Mouse (Mus musculus) fat pad, adult 2 months (tissue): Measurements from ENCODE around the gene Nek9.

Experiments used
- DNase-seq: peaks from one replicate; pipeline ENCODE4 v3.0.0-alpha.2; 2011; ENCODE audit warnings: low read depth, low spot score; ENCODE audit errors: extremely low read depth

Gene Nek9

DNA sequence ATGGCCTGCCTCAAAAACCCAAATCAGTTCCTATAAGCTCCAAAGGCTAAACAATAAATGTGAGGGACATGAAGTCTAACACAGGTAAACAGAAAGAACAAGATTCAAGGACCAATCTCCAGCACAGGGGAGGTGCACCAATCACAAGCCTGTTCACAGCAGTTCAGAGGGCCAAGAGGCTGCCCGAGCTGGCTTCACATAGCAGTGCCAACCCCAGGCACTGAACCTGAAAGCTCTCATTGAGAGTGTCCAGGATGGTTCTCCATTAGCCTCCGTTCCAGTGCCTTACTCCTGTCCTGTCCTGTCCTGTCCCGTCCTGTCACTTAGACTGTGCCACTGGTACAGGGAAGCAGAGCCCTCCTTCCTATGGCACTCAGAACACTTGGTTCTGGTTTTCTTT, 8.0 kb upstream of the Nek9 start:
- no peak for DNase-seq

DNA sequence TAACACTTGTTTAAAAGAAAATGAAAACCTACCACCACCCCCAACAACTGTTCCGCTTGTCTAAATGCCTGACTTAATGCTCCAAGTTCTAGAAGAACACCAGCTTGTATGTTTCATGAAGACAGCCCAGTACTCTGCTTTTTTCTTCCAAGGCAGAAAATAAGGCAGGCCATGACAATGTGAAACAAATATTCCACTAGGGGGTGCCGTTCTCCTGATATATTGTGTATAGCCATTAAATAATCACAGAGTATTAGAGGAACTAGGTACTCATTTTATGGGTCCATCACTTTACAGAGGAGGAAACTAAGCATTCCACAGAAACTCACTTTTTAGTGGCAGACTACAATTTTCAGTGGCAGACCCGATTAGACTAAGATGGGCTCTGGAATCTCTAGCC, 7.2 kb upstream of the Nek9 start:
- DNase-seq, result no peak

DNA sequence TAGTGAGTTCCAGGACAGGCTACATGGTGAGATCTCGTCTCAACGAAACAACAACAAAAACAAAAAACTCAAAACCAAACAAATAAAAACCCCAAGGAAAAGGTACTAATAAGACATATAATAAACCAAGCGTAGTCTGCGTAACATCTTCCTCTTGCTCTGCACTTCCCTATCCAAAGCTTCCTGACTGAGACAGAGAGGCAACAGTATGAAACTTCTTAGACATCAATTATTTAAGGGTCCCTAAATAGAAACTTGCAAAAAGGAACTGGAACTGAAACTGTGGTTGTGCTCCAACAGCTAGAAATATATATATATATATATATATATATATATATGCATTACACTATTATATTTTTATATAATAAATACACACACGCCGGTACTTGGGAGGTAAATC, 6.4 kb upstream of the Nek9 start:
- DNase-seq, result no peak

DNA sequence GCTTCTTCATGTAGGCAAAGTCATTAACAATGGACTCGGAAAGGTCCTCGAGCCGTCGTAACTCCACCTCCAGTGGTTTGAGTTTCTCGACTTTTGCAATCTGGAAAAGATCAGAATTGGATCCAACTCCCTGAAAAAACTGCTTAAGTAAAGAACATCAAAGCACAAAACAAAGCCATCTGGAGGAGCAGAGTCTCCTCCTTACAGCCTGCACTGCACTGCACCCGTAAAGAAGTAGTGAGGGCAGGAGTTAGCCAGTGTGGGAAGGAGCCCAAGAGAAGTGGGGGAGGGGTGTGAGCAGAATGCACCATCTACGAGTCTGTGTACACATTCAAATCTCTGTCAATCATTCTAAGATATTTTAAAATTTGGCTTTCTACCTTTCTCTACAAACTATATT, 5.1 kb upstream of the Nek9 start:
- DNase-seq, result no peak

DNA sequence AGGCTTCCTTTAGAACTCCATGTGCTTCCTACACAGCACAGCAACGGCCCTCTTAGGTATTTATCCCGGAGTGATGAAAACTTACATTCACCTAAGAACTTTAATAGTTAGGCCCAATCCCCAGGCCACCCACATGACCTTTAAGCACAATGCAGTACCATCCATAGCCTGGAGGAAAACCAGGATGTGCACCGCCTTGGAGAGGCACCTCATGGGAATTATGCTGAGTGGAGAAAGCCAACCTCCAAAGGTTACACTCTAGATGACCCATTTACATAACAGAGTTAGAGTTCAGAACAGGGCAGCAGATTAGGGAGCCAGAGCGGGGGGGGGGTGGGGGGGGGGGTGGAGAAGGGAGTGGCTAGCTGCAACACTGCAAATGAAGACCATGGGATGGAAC, 3.1 kb upstream of the Nek9 start:
- DNase-seq, result no peak

DNA sequence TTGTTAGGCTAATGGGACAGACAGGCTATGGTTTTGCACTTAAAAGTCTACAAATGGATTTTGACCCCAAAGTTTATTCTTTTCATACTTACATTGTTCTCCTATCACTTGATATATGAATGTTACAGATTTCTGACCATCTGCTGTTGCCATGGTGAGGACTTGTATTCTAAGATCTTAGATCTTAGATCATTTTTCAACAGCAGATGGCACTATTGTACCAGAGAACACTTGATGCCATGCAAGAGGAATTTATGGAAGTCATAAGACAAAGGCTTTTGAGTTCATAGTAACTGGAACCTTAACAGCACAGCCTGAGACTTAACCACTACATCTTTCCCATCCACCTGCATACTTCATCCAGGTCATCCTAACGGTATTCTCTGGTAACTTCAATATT, 2.0 kb upstream of the Nek9 start:
- peak; percentile 25 for DNase-seq

DNA sequence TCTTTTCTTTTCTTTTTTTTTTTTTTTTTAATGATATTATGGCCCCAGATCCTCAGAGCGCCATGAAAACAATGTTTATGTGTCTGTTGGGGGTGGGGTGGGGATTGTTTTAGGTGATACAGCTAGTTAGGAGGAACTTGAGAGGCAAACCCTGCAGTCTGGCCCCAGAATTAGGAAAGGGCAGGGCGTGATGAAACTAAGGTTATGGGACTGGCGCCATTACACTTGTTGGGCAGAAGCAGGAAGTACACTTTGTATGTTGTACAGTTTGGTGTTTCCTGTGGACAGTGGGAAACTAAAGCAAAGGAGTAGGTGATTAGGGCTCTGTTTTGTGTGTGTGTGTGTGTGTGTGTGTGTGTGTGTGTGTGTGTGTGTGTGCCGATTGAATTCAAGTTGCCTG, 785 bp upstream of the Nek9 start:
- no peak for DNase-seq

DNA sequence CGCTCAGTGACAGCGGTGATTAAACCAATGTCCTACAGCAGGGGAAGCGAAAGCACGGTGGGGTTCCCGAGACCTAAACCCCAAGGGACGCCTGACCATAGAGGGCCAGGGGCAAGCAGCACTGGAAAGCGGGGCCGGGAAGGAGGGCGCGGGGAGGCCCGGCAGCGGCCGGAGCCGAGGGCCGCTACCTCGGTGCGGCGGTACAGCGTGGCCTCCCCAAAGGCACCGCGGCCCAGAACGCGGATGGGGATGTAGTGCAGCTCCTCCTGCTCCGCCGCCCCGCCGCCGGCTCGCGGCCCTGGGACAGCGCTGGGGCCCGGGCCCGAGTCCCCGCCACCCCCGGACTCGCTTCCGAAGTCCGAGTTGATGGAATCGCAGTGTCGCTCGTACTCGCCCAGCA, 347 bp downstream of the Nek9 start:
- DNase-seq, result no peak

DNA sequence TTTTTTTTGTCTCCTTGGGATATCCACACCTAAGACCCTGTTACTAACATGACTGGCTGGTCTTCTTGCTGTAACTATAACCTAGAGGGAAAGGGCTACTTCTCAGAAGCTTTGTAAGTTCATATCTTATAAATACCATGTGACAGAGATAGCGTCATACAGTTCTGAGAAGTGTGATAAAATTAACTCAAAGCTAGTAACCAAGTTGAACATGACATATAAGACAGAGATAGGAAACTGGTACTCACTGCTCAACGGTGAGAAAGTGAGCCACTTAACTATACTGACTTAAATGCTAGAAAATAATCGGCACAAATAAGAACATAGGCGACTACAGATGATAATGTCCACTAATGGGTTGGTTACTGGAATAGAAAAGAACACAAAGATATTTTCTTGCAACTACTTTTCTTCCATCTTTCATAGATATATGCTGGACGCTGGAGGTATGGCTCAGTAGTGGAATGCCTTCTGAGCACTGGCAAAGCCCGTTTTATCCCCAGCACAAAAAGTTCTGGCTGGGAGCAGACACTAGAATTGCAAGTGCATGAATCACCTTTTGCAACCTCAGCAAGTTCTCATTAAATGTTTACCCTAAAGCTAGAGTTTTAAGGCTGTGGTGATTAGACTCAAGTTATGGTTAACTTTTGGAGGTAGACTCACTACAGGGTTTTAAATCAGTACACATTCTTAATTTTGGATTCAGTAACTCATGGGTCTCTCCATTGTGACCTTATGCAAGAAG, 1.4 kb downstream of the Nek9 start:
- DNase-seq, result no peak

DNA sequence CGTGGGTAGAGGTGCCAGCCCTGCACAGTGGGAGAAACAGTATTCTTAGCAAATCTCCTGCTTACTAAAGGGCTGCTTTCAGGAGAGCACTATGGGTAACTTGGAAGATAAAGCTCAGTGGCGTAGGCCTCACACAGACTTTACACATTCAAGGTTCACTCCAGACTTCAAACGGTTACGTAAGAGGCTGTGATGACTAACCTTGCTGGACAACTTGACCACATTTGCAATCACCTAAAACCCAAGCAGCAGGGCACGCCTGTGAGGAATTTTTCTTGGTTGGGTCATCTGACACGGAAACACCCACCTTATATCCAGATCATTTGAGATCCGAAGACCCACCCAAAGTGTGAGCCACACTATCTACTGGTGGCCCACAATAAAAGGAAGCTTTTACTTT, 9.0 kb downstream of the Nek9 start:
- DNase-seq, result no peak

DNA sequence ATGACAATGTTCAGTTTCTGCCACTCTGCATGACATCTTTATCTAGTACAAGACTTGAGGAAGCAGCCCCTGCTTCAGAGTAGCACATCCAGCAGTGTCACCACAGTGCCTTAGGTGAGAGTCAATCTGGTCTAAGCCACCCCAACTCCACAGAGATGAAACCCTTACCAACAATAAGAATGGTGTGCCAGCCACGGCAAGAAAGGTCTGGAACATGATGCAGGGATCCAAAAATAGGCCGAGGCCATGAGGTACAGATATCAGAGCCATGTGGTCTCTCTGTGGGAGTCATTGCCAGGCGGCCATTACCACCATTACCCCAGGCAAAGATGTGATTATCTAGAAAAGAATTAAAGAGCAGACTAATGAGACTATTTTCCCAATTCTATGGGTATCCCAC, 30.5 kb downstream of the Nek9 start:
- DNase-seq, result no peak

DNA sequence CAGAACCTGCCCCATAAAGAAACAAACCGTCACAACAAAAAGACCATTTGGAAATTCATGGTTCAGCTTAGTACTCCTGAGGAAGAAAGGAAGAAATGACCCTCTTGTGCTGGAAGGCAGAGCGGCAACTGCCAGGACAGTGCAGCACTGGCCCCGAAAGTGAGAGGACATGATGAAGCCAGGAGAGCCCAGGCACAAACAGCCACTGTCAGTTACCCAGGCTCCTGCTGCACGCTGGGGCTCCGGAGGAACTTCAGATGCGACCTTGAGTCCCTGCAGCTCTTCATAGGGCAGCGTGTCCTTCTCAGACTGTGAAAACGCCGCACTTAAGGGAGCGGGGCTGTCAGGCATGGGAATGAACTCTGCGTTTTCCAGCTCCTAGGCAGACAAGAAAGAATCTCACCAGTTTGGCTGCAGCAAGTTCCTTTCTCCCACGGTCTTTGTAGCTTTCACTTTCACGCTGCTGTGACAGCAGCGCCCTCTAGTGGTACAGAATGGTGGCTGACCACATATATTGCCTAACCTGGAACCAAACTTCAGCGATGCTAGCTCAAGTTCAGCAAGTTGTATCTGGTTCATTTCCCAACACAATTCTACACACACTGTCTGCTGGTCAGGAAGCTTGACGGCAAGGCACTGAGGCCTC, 33.8 kb downstream of the Nek9 start:
- DNase-seq, result no peak

DNA sequence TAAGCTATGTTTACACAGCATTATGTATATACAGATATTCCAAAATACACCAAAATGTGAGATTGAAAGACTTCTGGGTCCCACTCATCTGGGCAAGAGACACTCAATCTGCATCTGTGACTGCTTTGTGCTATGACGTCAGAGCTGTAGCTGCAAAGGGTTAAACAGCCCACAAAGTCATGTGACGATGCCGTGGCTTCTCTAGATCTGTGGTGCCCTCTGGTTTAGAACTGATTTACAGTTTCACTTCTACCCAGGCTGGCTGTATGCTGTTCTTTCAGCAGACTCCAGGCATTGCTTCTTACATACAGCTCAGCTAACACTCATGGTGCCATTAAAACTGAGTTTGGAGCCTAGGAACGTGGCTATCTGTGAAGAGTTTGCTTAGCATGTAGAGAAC, 34.4 kb downstream of the Nek9 start:
- DNase-seq, result no peak

DNA sequence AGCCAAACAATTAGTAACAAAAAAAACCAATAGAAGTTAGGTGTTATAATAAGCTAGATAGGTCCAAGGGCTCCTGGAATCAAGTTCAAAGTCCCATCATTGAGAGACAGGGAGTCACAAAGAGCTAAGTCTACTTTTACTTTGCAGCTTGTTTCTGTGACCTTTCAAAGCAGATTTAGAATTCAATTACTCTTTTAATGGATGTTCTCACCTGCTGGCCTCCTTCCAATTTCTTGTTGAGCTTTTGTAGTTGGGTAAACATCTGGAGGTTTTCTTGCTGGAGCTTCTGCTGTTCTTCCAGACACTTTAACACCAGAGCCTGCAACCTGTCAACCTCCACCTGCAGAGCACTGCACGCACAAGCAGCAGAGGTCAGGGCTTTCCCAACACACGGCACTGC, 35.9 kb downstream of the Nek9 start:
- no peak for DNase-seq

DNA sequence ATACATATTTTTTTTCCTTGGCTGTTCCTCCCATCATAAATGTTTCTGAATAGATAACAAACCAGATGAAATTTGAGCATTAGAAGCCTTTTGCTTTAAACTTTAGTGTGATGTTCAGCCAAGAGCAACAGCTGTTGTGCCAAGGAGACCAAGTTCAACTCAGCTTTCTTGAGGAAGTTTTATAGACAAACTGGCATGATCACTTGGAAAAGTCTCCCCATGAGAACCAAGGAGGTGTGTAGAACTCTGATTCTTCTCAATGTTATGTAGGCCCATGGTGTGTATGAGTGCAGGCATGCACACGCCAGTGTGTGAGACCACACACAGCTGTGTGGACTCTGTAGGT, 40.4 kb downstream of the Nek9 start:
- no peak for DNase-seq

DNA sequence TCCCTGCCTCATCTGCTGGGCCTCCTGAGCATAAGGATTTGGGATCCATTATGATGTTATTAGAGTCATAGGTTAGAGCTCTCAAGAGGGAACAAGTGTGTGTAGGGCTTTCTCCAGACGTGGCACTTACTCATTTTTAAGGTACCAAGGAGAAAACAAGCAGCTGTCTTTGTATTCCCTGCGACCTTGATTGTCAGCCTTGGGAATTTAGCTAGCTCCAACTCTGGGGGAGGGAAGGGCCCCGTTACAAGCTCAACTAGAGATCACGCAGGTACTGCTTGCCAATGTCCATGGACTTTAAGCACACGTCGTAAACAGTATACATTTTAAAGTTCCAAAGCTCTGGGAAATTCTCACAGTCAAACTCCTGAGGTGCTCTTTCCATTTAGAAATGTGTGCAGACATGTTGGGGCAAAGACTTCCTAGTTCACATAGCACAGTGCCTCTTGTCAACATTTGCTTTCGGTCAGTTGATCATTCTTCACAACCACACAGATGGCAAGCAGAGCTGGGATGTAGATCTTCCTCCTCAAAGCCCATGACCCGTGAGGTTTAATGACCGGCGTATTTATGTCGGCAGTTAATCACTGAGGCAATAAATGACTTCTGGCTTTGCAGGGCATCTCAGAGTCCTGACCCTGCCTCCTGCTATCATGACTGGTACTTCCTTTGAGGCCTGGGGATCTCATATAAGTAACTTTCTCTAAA, 40.9 kb downstream of the Nek9 start:
- no peak for DNase-seq

DNA sequence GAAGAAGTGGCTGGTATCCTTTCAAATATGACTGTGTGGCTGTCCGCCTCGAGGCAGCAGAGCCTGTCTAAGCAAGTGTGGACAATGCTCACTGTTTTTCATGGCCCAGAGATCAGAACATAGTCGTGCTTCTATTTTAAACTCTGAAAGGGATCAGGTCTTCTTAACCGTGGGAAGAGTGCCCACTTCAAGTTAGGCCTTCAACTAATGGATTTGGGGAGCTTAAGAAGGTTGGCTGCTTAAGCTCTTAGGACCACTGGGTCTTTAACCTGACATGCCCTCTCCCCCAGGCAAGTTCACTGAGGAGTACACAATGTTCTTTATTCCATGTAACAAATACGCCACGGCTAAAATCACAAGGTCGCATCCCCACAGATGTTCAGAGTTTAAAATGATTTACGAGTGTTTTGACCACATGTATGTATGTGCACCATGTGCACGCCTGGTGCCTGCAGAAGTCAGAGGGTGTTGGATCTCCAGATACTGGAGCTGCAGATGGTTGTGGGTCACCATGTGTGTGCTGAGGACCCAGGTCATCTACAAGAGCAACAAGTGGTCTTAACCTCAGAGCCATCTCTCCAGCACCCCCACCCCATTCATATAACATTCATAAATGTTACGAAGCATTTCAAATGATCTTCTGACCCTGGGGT, 41.7 kb downstream of the Nek9 start:
- DNase-seq, result peak; percentile 95

DNA sequence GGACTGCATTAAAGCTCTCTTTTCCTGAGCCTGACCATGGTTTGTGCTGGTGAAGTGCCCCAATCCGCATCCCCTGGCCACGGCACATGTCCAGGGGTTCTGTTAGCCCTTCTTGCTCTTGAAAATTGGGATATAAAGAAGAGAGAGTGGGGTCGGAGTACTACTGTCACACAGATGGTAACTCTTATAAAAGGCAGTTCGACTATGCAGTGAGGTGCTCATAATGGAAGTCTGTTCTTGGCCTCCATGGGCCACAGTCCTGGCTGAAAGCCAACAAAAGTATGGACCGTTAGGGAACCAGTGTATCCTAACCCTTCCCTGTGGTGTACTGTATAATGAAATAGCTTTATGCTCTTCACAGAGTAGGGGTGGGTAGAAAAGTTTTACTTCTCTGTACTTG, 42.2 kb downstream of the Nek9 start:
- DNase-seq, result no peak

DNA sequence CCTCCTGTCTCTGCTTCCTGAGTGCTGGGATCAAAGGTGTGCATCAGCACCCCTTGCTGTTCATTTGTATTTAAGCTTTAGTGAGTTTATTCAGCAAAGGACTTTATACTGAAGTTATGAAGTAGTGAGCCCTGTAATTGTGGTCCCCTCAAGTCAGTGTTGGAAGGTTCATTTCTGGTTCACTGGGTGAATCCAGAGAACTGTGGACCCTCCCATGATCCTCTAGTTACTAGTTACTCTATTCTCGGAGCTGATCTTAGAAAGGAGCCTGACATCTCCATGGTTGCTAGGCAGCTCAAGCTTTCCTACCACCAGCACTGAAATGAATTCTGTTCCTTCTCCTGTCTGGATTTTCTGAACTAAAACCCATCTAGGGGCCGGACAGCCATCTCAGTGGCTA, 43.7 kb downstream of the Nek9 start:
- no peak for DNase-seq

DNA sequence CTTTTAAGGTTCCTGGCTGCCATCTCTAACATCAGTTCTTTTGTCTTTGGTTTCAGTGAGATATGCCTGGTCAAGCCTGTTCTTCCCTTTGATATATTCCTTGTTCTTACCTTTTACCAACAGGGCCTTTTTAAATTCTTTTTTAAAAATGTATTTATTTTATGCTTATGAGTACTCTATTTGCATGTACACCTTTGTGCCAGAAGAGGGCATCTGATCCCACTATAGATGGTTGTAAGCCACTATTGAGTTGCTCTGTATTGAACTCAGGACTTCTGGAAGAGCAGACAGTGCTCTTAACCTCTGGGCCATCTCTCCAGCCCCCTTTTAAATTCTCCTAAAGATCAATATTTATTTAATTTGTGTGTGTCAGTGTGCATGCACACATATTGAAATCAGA, 46.3 kb downstream of the Nek9 start:
- DNase-seq, result no peak

DNA sequence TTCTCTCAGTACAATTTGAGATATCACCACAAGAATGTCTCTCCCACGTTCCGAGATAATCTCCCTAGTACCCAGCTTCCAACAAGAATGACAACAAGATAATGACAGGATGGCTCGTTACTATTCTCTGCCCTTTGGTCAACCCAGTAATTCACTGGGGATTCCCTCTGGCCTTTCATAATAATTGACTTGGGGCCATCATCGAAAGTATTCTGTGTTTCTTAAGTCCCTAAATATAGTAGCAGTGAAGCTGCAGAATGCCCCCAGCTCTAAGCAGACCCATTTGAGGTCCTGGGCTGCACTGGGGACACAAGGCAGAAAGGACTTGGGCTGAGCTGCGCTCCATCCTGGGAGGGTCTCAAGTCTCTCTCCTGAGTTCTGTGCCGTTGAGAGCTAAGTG, 46.9 kb downstream of the Nek9 start:
- DNase-seq, result no peak

DNA sequence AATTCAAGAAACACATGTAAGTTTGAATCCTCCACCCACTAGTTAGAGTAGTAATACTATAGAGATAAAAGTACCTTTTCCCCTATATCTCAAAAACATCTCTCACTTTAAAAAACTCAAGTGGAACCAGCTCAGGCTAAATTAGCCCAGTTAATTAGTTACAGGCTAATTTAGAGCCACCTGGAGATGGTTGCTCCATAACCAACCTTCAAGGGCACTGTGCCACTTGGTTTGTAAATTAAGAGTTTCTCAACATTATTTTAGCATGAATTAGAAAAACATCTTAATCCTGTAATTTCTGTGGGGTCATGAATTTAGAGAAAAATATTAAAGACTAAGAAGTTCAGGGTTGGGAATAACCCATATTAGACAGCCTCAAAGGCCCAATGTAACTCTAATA, 47.6 kb downstream of the Nek9 start:
- no peak for DNase-seq
